Comparison of ENCODE assay signal across 9 mouse cellular contexts in the genomic region with DNA sequence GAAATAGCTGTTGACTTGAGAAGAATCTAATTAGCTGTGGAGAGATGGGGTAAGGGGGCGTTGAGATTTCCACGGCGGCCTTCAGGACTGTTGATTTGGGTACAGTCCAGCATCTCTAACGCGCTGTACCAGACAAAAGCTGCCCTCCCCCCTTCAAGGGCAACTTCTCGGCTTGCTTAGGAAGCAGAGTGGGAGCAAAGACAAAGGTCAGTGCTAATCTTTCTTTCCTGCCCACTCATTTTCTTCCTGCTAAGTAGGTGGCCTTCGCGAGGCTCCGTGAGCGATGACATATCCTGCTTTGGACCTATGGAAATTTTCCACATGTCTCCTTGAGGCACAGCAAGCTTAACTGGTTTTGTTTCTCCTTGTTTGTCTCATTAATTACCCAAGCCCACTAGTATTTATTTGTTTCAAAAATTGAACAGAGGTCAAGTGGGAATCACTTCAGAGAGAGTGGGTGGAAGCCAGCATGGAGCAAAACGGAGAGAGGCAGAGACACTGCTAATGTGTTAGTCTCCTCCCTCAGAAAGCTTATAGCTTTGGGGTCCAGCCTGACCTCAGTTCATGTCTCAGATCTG. TPM values are rescaled to one million over a fixed set of nuclear protein-coding genes. Genes with fewer than 3 reads are reported as not detected.
DNase-seq lines count a peak whose midpoint lies in the region; ATAC-seq and TF ChIP-seq lines count a peak whose summit lies in the region.
"Had no signal": no experiment of that assay in that cellular context is flagged by ENCODE, and none has a peak within 500 bp of the region (broad histone marks: within the 10 kb centered on the region; RNA-seq: fewer than 3 reads in every experiment).

No protein-coding gene starts in this region.

- H3K4me2 ChIP-seq in heart, embryonic 15.5 days: no peak overlapping the region
- H3K4me2 ChIP-seq in liver, embryonic 14.5 days (ENCODE audit: low read depth): no peak overlapping the region
- no peak overlapping the region for H3K4me2 ChIP-seq in hindbrain, embryonic 12.5 days (replicated peaks)

- no peak for TF ChIP-seq CTCF in heart, adult 2 months (IDR thresholded peaks at IDR 0.05)
- TF ChIP-seq CTCF in liver, embryonic 14.5 days (IDR thresholded peaks at IDR 0.05; ENCODE audit: low read depth): no peak

- intact Hi-C loops in heart, adult 2 months (cut with DNase I): no loop called here

- DNase-seq in heart, adult 2 months: no peak
- peak; percentile 87 for DNase-seq in adrenal gland, adult 2 months
- peak; percentile 76 to 85 for DNase-seq in adrenal gland, postnatal 36 days
- DNase-seq in liver, embryonic 14.5 days (ENCODE audit: low read depth in 3 of 3, low spot score in 3 of 3): no peak
- no peak for DNase-seq in layer of hippocampus, postnatal 25 days (ENCODE audit: extremely low spot score in 1 of 2, low spot score in 1 of 2)
- no peak for DNase-seq in Muller cell, postnatal 12 days (ENCODE audit: inconsistent ontology term)
- DNase-seq: cerebellum, postnatal 36 days had no signal

- no peaks in the 10 kb centered on the region for H3K27me3 ChIP-seq in heart, embryonic 15.5 days
- H3K27me3 ChIP-seq in heart, adult 2 months (ENCODE audit: control insufficient read depth, insufficient read depth, low read length): no peaks in the 10 kb centered on the region
- no peaks in the 10 kb centered on the region for H3K27me3 ChIP-seq in liver, embryonic 14.5 days (ENCODE audit: control insufficient read depth, insufficient read depth, low read length)
- no peaks in the 10 kb centered on the region for H3K27me3 ChIP-seq in hindbrain, embryonic 12.5 days

- no peaks in the 10 kb centered on the region for H3K9me3 ChIP-seq in heart, embryonic 15.5 days (replicated peaks)
- no peaks in the 10 kb centered on the region for H3K9me3 ChIP-seq in liver, embryonic 14.5 days (ENCODE audit: control insufficient read depth, low read length)
- H3K9me3 ChIP-seq in hindbrain, embryonic 12.5 days (replicated peaks): no peaks in the 10 kb centered on the region

- peak overlapping the region; percentile 42 for H3K27ac ChIP-seq in heart, embryonic 15.5 days
- no peak overlapping the region; the same call in 1 of the 2 replicates for H3K27ac ChIP-seq in heart, adult 2 months
- no peak overlapping the region for H3K27ac ChIP-seq in liver, embryonic 14.5 days
- no peak overlapping the region for H3K27ac ChIP-seq in hindbrain, embryonic 12.5 days

- H3K36me3 ChIP-seq in heart, embryonic 15.5 days: no peaks in the 10 kb centered on the region
- no peaks in the 10 kb centered on the region for H3K36me3 ChIP-seq in heart, adult 2 months (ENCODE audit: control insufficient read depth, insufficient read depth, low read length)
- no peaks in the 10 kb centered on the region for H3K36me3 ChIP-seq in liver, embryonic 14.5 days (replicated peaks; ENCODE audit: control insufficient read depth, insufficient read depth, low read depth)
- H3K36me3 ChIP-seq in hindbrain, embryonic 12.5 days: no peaks in the 10 kb centered on the region

- H3K4me1 ChIP-seq in heart, embryonic 15.5 days (replicated peaks): peaks cover 30% of the 10 kb centered on the region
- peaks cover 4% of the 10 kb centered on the region for H3K4me1 ChIP-seq in heart, adult 2 months (ENCODE audit: control insufficient read depth, insufficient read depth, low read length)
- peaks cover 0 to 6% of the 10 kb centered on the region in 2 experiments; a peak in 2 of 4 replicates for H3K4me1 ChIP-seq in liver, embryonic 14.5 days (replicated peaks; ENCODE audit: control insufficient read depth in 2 of 2, insufficient read depth in 2 of 2, low read length in 1 of 2)
- peaks cover 21% of the 10 kb centered on the region for H3K4me1 ChIP-seq in hindbrain, embryonic 12.5 days

- 0 out of 2 replicates have a peak, but pooled peaks have one; percentile 20 for ATAC-seq in heart, embryonic 15.5 days (replicated peaks; ENCODE audit: insufficient number of reproducible peaks, insufficient read depth, low FRiP score, low read depth)
- peak; percentile 28; the same call in 1 of the 2 replicates for ATAC-seq in liver, embryonic 14.5 days (ENCODE audit: insufficient read depth)
- ATAC-seq in hindbrain, embryonic 12.5 days (ENCODE audit: low FRiP score): no peak

- WGBS in heart, embryonic 15.5 days: 20% methylated on average over 11 of the region's 11 CpGs
- 29% methylated on average over 11 of the region's 11 CpGs for WGBS in heart, adult 2 months
- 49% methylated on average over 11 of the region's 11 CpGs for WGBS in liver, embryonic 14.5 days (ENCODE audit: insufficient replicate concordance)
- WGBS in hindbrain, embryonic 12.5 days: 54% methylated on average over 11 of the region's 11 CpGs

- no peak overlapping the region for H3K9ac ChIP-seq in heart, embryonic 15.5 days
- H3K9ac ChIP-seq in heart, adult 2 months (ENCODE audit: low read depth, low read length): no peak overlapping the region
- no peak overlapping the region for H3K9ac ChIP-seq in liver, embryonic 14.5 days (replicated peaks)
- no peak overlapping the region for H3K9ac ChIP-seq in hindbrain, embryonic 12.5 days

- H3K79me2 ChIP-seq in heart, adult 2 months (replicated peaks; ENCODE audit: control insufficient read depth, insufficient read depth, low read length): no peaks in the 10 kb centered on the region

- no peak for TF ChIP-seq EP300 in heart, adult 2 months (IDR thresholded peaks at IDR 0.05; ENCODE audit: insufficient read depth, low read depth, low read length)
- no peak for TF ChIP-seq EP300 in liver, embryonic 14.5 days (IDR thresholded peaks at IDR 0.05; ENCODE audit: low read depth)

- H3K4me3 ChIP-seq in heart, embryonic 15.5 days: no peak overlapping the region
- H3K4me3 ChIP-seq in heart, adult 2 months: no peak overlapping the region
- no peak overlapping the region for H3K4me3 ChIP-seq in liver, embryonic 14.5 days (ENCODE audit: insufficient read depth in 1 of 2, low read depth in 2 of 2, low read length in 2 of 2)
- no peak overlapping the region for H3K4me3 ChIP-seq in hindbrain, embryonic 12.5 days

- TF ChIP-seq POLR2A in heart, adult 2 months (IDR thresholded peaks at IDR 0.05; ENCODE audit: insufficient read depth, low read depth, low read length): no peak

RNA-seq across cellular contexts. Expression of a gene that starts 25.2 kb away (rescaled TPM):
- polyA plus RNA-seq in heart, embryonic 15.5 days (2015; fragmentation: Nextera tagmentation; extraction: Ambion mirVana): 5.5 and 6.2 TPM in 2 replicates
- total RNA-seq in heart, adult 2 months (2021): 1 to 10 TPM; 3.2 to 4.5 TPM
- 1.5 and 2.5 TPM in 2 replicates for polyA plus RNA-seq in heart, adult 2 months (2012; rRNA removed)
- 100 to 1,000 TPM in 1 of 2 experiments, 10 to 100 TPM in 1; 92.5 to 190 TPM for total RNA-seq in adrenal gland, adult 2 months (2021)
- 180 and 195 TPM in 2 replicates for polyA plus RNA-seq in adrenal gland, adult 2 months (2012; rRNA removed)
- 100 to 1,000 TPM; 144 to 165 TPM for total RNA-seq in adrenal gland, postnatal 36 days (2021)
- 1.0 and 1.2 TPM in 2 replicates for polyA plus RNA-seq in liver, embryonic 14.5 days (2012; rRNA removed)
- polyA plus RNA-seq in liver, embryonic 14.5 days (2014; fragmentation: Nextera tagmentation; extraction: Ambion mirVana): 1.9 and 2.3 TPM in 2 replicates
- 3.0 and 4.1 TPM in 2 replicates for polyA plus RNA-seq in hindbrain, embryonic 12.5 days (2016; fragmentation: Nextera tagmentation; extraction: Ambion mirVana)
- 10 to 100 TPM; 38.4 to 39.2 TPM for total RNA-seq in layer of hippocampus, postnatal 25 days (2021)

Comparison
In these comparisons a context has a peak if more than half of its experiments do, and no peak if none do; other contexts are left out.
1. DNase-seq: peak in adrenal gland, adult 2 months (single experiment) and adrenal gland, postnatal 36 days (2 of 2); none in heart, adult 2 months (0 of 2), liver, embryonic 14.5 days (0 of 3), layer of hippocampus, postnatal 25 days (0 of 2) and Muller cell, postnatal 12 days (single experiment).
2. RNA of a gene that starts 25.2 kb away (polyA plus RNA-seq): 180 to 195 TPM in adrenal gland, adult 2 months; 5.5 to 6.2 TPM in heart, embryonic 15.5 days, 3.0 to 4.1 TPM in hindbrain, embryonic 12.5 days, 1.0 to 2.3 TPM in liver, embryonic 14.5 days and 1.5 to 2.5 TPM in heart, adult 2 months; every median in the first group is over 10 times any median in the second.